22 mouse cellular contexts compared by ENCODE assay signal in the genomic region with DNA sequence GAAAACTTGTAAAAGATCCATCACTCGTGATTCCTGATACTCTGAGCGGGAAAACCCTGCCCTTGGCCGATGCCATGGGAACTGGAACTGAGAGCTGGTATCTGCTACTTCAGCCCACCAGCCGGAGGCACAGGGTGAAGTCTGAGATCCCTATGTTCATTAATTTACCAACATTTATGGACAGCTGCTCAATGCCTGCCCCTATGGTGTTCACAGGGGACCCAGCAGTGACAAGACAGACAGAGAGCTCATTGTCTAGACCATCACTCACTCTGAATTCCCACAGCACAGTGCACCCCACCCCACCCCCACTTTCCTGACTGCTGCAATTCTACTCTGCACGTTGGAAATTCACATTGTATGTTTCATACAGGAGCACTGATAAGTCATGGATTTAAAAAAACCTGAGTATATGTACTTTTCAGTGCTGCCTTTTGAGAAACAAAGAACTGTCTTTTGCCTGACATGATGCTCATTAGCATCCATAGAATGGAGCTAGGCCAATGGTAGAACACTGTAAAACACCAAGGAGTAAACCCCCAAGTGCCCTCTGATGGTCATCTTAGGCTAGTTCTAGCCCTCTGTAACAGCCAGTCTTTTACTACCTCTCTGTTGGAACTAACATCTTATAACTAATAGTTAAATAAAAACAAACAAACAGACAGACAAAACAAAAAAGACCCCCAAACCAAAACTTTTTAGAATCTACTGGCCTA. TPM values are rescaled to one million over a fixed set of nuclear protein-coding genes. Genes with fewer than 3 reads are reported as not detected.
DNase-seq lines count a peak whose midpoint lies in the region; ATAC-seq and TF ChIP-seq lines count a peak whose summit lies in the region.
"Had no signal": no experiment of that assay in that cellular context is flagged by ENCODE, and none has a peak within 500 bp of the region (broad histone marks: within the 10 kb centered on the region; RNA-seq: fewer than 3 reads in every experiment).

No protein-coding gene starts in this region.

- no peak overlapping the region for H3K4me3 ChIP-seq in embryonic facial prominence, embryonic 11.5 days (ENCODE audit: low read depth, low read length)
- no peak overlapping the region for H3K4me3 ChIP-seq in embryonic facial prominence, embryonic 10.5 days
- no peak overlapping the region for H3K4me3 ChIP-seq in neural tube, embryonic 11.5 days (ENCODE audit: low read depth, low read length)
- H3K4me3 ChIP-seq in neural tube, embryonic 15.5 days (replicated peaks) = no peak overlapping the region
- H3K4me3 ChIP-seq in hindbrain, postnatal 0 days (ENCODE audit: low read length) = no peak overlapping the region
- H3K4me3 ChIP-seq: myocyte; stomach, embryonic 15.5 days had no signal

- peak; percentile 30; the same call in 1 of the 2 replicates for TF ChIP-seq CTCF in hindbrain, postnatal 0 days (IDR thresholded peaks at IDR 0.05; ENCODE audit: low read depth)

- H3K9me3 ChIP-seq in embryonic facial prominence, embryonic 11.5 days (replicated peaks; ENCODE audit: control insufficient read depth, low read length) = no peaks in the 10 kb centered on the region
- H3K9me3 ChIP-seq in embryonic facial prominence, embryonic 10.5 days = no peaks in the 10 kb centered on the region
- no peaks in the 10 kb centered on the region for H3K9me3 ChIP-seq in neural tube, embryonic 11.5 days (ENCODE audit: control insufficient read depth, low read length)
- no peaks in the 10 kb centered on the region for H3K9me3 ChIP-seq in neural tube, embryonic 15.5 days (replicated peaks)
- no peaks in the 10 kb centered on the region for H3K9me3 ChIP-seq in hindbrain, postnatal 0 days (ENCODE audit: low read length)
- H3K9me3 ChIP-seq: stomach, embryonic 15.5 days had no signal

- no peak overlapping the region for H3K4me2 ChIP-seq in embryonic facial prominence, embryonic 11.5 days (ENCODE audit: low read depth, low read length)
- H3K4me2 ChIP-seq in neural tube, embryonic 11.5 days (ENCODE audit: low read depth) = no peak overlapping the region
- no peak overlapping the region for H3K4me2 ChIP-seq in neural tube, embryonic 15.5 days
- H3K4me2 ChIP-seq in hindbrain, postnatal 0 days (ENCODE audit: low read depth, low read length) = no peak overlapping the region
- H3K4me2 ChIP-seq: liver, embryonic 11.5 days; lung, embryonic 14.5 days; stomach, embryonic 15.5 days had no signal

- no peak overlapping the region for H3K9ac ChIP-seq in embryonic facial prominence, embryonic 11.5 days (replicated peaks; ENCODE audit: low read length)
- H3K9ac ChIP-seq in neural tube, embryonic 11.5 days (ENCODE audit: low read length) = no peak overlapping the region
- no peak overlapping the region for H3K9ac ChIP-seq in neural tube, embryonic 15.5 days (replicated peaks)
- H3K9ac ChIP-seq in hindbrain, postnatal 0 days (replicated peaks; ENCODE audit: low read length) = no peak overlapping the region
- H3K9ac ChIP-seq: lung, embryonic 14.5 days; stomach, embryonic 15.5 days had no signal

- 53% methylated on average over 5 of the region's 5 CpGs for WGBS in embryonic facial prominence, embryonic 11.5 days
- 69% methylated on average over 5 of the region's 5 CpGs for WGBS in embryonic facial prominence, embryonic 10.5 days
- WGBS in neural tube, embryonic 11.5 days = 46% methylated on average over 5 of the region's 5 CpGs
- WGBS in neural tube, embryonic 15.5 days = 30% methylated on average over 5 of the region's 5 CpGs
- WGBS in hindbrain, postnatal 0 days = 20% methylated on average over 5 of the region's 5 CpGs

- no peak overlapping the region for H3K27ac ChIP-seq in embryonic facial prominence, embryonic 11.5 days (replicated peaks; ENCODE audit: low read depth, low read length)
- no peak overlapping the region for H3K27ac ChIP-seq in embryonic facial prominence, embryonic 10.5 days (replicated peaks)
- H3K27ac ChIP-seq in neural tube, embryonic 11.5 days (ENCODE audit: low read depth, low read length) = no peak overlapping the region
- H3K27ac ChIP-seq in neural tube, embryonic 15.5 days (replicated peaks) = no peak overlapping the region
- no peak overlapping the region for H3K27ac ChIP-seq in hindbrain, postnatal 0 days
- H3K27ac ChIP-seq: stomach, embryonic 15.5 days had no signal

- no peak for DNase-seq in embryonic facial prominence, embryonic 11.5 days (ENCODE audit: low spot score)
- no peak for DNase-seq in embryonic facial prominence, embryonic 10.5 days (ENCODE audit: low spot score)
- DNase-seq in neural tube, embryonic 11.5 days (ENCODE audit: low spot score) = peak; percentile 45
- DNase-seq in hindbrain, postnatal 0 days (ENCODE audit: low spot score) = peak; percentile 20
- DNase-seq in retina, postnatal 1 day = peak; percentile 85
- DNase-seq in c-Kit-positive CD71-positive TER-119-positive erythroid progenitor cells, embryonic 14.5 days (ENCODE audit: low spot score) = no peak
- DNase-seq: adrenal gland, postnatal 36 days; cerebellum, postnatal 36 days; kidney, adult 18-20 months; kidney, postnatal 4 days; lung, embryonic 14.5 days; thymus, postnatal 25 days had no signal

- no peaks in the 10 kb centered on the region for H3K36me3 ChIP-seq in embryonic facial prominence, embryonic 11.5 days (replicated peaks; ENCODE audit: control insufficient read depth, insufficient read depth, low read depth, low read length)
- no peaks in the 10 kb centered on the region for H3K36me3 ChIP-seq in embryonic facial prominence, embryonic 10.5 days (replicated peaks)
- H3K36me3 ChIP-seq in neural tube, embryonic 11.5 days (ENCODE audit: control insufficient read depth, insufficient read depth, low read length) = no peaks in the 10 kb centered on the region
- no peaks in the 10 kb centered on the region for H3K36me3 ChIP-seq in neural tube, embryonic 15.5 days
- no peaks in the 10 kb centered on the region for H3K36me3 ChIP-seq in hindbrain, postnatal 0 days (ENCODE audit: insufficient read depth, low read length)
- H3K36me3 ChIP-seq: stomach, embryonic 15.5 days had no signal

- peak; percentile 86 for ATAC-seq in embryonic facial prominence, embryonic 11.5 days (replicated peaks; ENCODE audit: insufficient number of reproducible peaks, low FRiP score, low TSS enrichment, low read depth)
- peak; percentile 87 for ATAC-seq in neural tube, embryonic 11.5 days (ENCODE audit: insufficient read depth, low FRiP score, low TSS enrichment)
- ATAC-seq in neural tube, embryonic 15.5 days (ENCODE audit: low FRiP score) = no peak; the same call in 1 of the 2 replicates
- ATAC-seq in hindbrain, postnatal 0 days = peak; percentile 79
- ATAC-seq in granulocyte monocyte progenitor cell, adult 5-6 weeks (replicated peaks; ENCODE audit: poor library complexity, severe bottlenecking) = no peak
- ATAC-seq: activated CD4-positive, CD25-positive, alpha-beta regulatory T cell, adult 4 months had no signal

- no peaks in the 10 kb centered on the region for H3K4me1 ChIP-seq in embryonic facial prominence, embryonic 11.5 days (ENCODE audit: control insufficient read depth, insufficient read depth, low read length)
- no peaks in the 10 kb centered on the region for H3K4me1 ChIP-seq in embryonic facial prominence, embryonic 10.5 days
- H3K4me1 ChIP-seq in neural tube, embryonic 11.5 days (ENCODE audit: control insufficient read depth, insufficient read depth, low read length) = peaks cover 4% of the 10 kb centered on the region; the same call in 1 of the 2 replicates
- H3K4me1 ChIP-seq in neural tube, embryonic 15.5 days = no peaks in the 10 kb centered on the region
- H3K4me1 ChIP-seq in hindbrain, postnatal 0 days (ENCODE audit: insufficient read depth, low read length) = no peaks in the 10 kb centered on the region
- H3K4me1 ChIP-seq: stomach, embryonic 15.5 days had no signal

- H3K27me3 ChIP-seq in embryonic facial prominence, embryonic 11.5 days (ENCODE audit: control insufficient read depth, insufficient read depth, low read length) = no peaks in the 10 kb centered on the region
- no peaks in the 10 kb centered on the region for H3K27me3 ChIP-seq in embryonic facial prominence, embryonic 10.5 days (replicated peaks; ENCODE audit: low read depth, poor library complexity, severe bottlenecking)
- no peaks in the 10 kb centered on the region for H3K27me3 ChIP-seq in neural tube, embryonic 11.5 days (ENCODE audit: control insufficient read depth, insufficient read depth, low read length)
- no peaks in the 10 kb centered on the region for H3K27me3 ChIP-seq in neural tube, embryonic 15.5 days (replicated peaks)
- no peaks in the 10 kb centered on the region for H3K27me3 ChIP-seq in hindbrain, postnatal 0 days (ENCODE audit: insufficient read depth, low read length)
- H3K27me3 ChIP-seq: stomach, embryonic 15.5 days had no signal

RNA-seq across cellular contexts. Expression of a gene that starts 8.6 kb away (rescaled TPM):
- not detected in 2 replicates for polyA plus RNA-seq in embryonic facial prominence, embryonic 11.5 days (2014; fragmentation: Nextera tagmentation; extraction: Ambion mirVana)
- not detected in 2 replicates for polyA plus RNA-seq in embryonic facial prominence, embryonic 10.5 days (2016; fragmentation: Nextera tagmentation; extraction: Ambion mirVana)
- polyA plus RNA-seq in neural tube, embryonic 11.5 days (2014; fragmentation: Nextera tagmentation; extraction: Ambion mirVana) = not detected in 2 replicates
- polyA plus RNA-seq in neural tube, embryonic 15.5 days (2015; fragmentation: Nextera tagmentation; extraction: Ambion mirVana) = not detected in 2 replicates
- not detected in 2 replicates for total RNA-seq in hindbrain, postnatal 0 days (2014; rRNA removed)
- 0.28 and 0.30 TPM in 2 replicates for polyA plus RNA-seq in hindbrain, postnatal 0 days (2015; fragmentation: Nextera tagmentation; extraction: Ambion mirVana)
- not detected in 2 replicates for total RNA-seq in granulocyte monocyte progenitor cell, adult 5-6 weeks (2014; fragmentation: Nextera tagmentation)
- total RNA-seq in granulocyte monocyte progenitor cell, adult 5-6 weeks (2017) = not detected in 2 replicates
- total RNA-seq: adrenal gland, postnatal 36 days; gastrocnemius, postnatal 4 days; hematopoietic stem cell, adult 5-6 weeks; layer of hippocampus, postnatal 25 days; left cerebral cortex, postnatal 36 days had no signal
- polyA plus RNA-seq: activated CD4-positive, CD25-positive, alpha-beta regulatory T cell, adult 4 months; liver, embryonic 11.5 days; lung, embryonic 14.5 days; myocyte; stomach, embryonic 15.5 days had no signal

Comparison
In these comparisons a context has a peak if more than half of its experiments do, and no peak if none do; other contexts are left out.
1. ATAC-seq: peak in embryonic facial prominence, embryonic 11.5 days (single experiment), neural tube, embryonic 11.5 days (single experiment) and hindbrain, postnatal 0 days (single experiment); none in neural tube, embryonic 15.5 days (single experiment) and granulocyte monocyte progenitor cell, adult 5-6 weeks (single experiment).
2. DNase-seq: peak in neural tube, embryonic 11.5 days (single experiment), hindbrain, postnatal 0 days (single experiment) and retina, postnatal 1 day (single experiment); none in embryonic facial prominence, embryonic 11.5 days (single experiment), embryonic facial prominence, embryonic 10.5 days (single experiment) and c-Kit-positive CD71-positive TER-119-positive erythroid progenitor cells, embryonic 14.5 days (single experiment).